Mouse (Mus musculus) C3H10T1/2 (cell line): Measurements from ENCODE around the gene Sult2b1. TPM values are rescaled to one million over a fixed set of nuclear protein-coding genes. Genes with fewer than 3 reads are reported as not detected.

Source experiments
- polyA plus RNA-seq, 2 experiments: library from polyadenylated mRNA; unstranded; fragments of >200 nt; fragmentation: generic; extraction: Trizol; gene quantifications; one replicate each; pipeline ENCODE4 v1.2.1; 2012; ENCODE audit warnings: missing spikeins in 2 of 2

Gene Sult2b1
- polyA plus RNA-seq, 2 experiments, result 0.11 to 0.41 TPM

Other genes starting within 250 kb of the Sult2b1 start
- gene Hsd17b14, start 229.8 kb downstream of the Sult2b1 start, polyA plus RNA-seq, result 1 to 10 TPM in 1 of 2 experiments, under 1 TPM in 1; 0.71 to 5.8 TPM
- 10 to 100 TPM; 37.7 to 68.6 TPM for gene Bcat2, start 214.5 kb downstream of the Sult2b1 start, polyA plus RNA-seq
- under 1 TPM in 1 of 2 experiments, not detected in 1; 0.27 TPM for gene Fgf21, start 169.2 kb downstream of the Sult2b1 start, polyA plus RNA-seq
- gene Fut1, start 167.4 kb downstream of the Sult2b1 start, polyA plus RNA-seq, result not detected
- gene Izumo1, start 162.9 kb downstream of the Sult2b1 start, polyA plus RNA-seq, result not detected
- gene Rasip1, start 157.2 kb downstream of the Sult2b1 start, polyA plus RNA-seq, result under 1 TPM; 0.05 to 0.07 TPM
- gene Mamstr, start 144.7 kb downstream of the Sult2b1 start, polyA plus RNA-seq, result 1 to 10 TPM in 1 of 2 experiments, under 1 TPM in 1; 0.05 to 1.3 TPM
- gene Fut2, start 118.3 kb downstream of the Sult2b1 start, polyA plus RNA-seq, result under 1 TPM in 1 of 2 experiments, not detected in 1; 0.06 TPM
- gene Ntn5, start 100.6 kb downstream of the Sult2b1 start, polyA plus RNA-seq, result 1 to 10 TPM in 1 of 2 experiments, under 1 TPM in 1; 0.04 to 3.3 TPM
- gene Sec1, start 90.3 kb downstream of the Sult2b1 start, polyA plus RNA-seq, result 1 to 10 TPM in 1 of 2 experiments, under 1 TPM in 1; 0.42 to 1.3 TPM
- gene Car11, start 84.8 kb downstream of the Sult2b1 start, polyA plus RNA-seq, result 10 to 100 TPM in 1 of 2 experiments, under 1 TPM in 1; 0.81 to 21.1 TPM
- 10 to 100 TPM; 13.0 to 47.5 TPM for gene Dbp, start 79.6 kb downstream of the Sult2b1 start, polyA plus RNA-seq
- gene Rpl18, start 69.2 kb downstream of the Sult2b1 start, polyA plus RNA-seq, result 1,000 to 10,000 TPM; 3,564 to 8,503 TPM
- gene Sphk2, start 66.7 kb downstream of the Sult2b1 start, polyA plus RNA-seq, result 10 to 100 TPM; 13.6 to 20.8 TPM
- under 1 TPM; 0.05 to 0.09 TPM for gene Fam83e, start 63.5 kb downstream of the Sult2b1 start, polyA plus RNA-seq
- gene Spaca4, start 58.9 kb downstream of the Sult2b1 start, polyA plus RNA-seq, result under 1 TPM in 1 of 2 experiments, not detected in 1; 0.12 TPM
- under 1 TPM; 0.12 to 0.25 TPM for gene Lmtk3, start 931 bp downstream of the Sult2b1 start, polyA plus RNA-seq
- 100 to 1,000 TPM; 107 to 115 TPM for gene Cyth2, start 29.9 kb upstream of the Sult2b1 start, polyA plus RNA-seq
- under 1 TPM; 0.09 to 0.12 TPM for gene Kcnj14, start 40.1 kb upstream of the Sult2b1 start, polyA plus RNA-seq
- gene Grwd1, start 46.3 kb upstream of the Sult2b1 start, polyA plus RNA-seq, result 10 to 100 TPM; 21.2 to 84.5 TPM
- 100 to 1,000 TPM; 128 to 197 TPM for gene Kdelr1, start 88.1 kb upstream of the Sult2b1 start, polyA plus RNA-seq
- gene Grin2d, start 93.7 kb upstream of the Sult2b1 start, polyA plus RNA-seq, result 1 to 10 TPM in 1 of 2 experiments, under 1 TPM in 1; 0.42 to 2.0 TPM
- 1 to 10 TPM in 1 of 2 experiments, under 1 TPM in 1; 0.63 to 2.8 TPM for gene Syngr4, start 112.0 kb upstream of the Sult2b1 start, polyA plus RNA-seq
- 10 to 100 TPM in 1 of 2 experiments, 1 to 10 TPM in 1; 6.6 to 20.6 TPM for gene Tmem143, start 112.3 kb upstream of the Sult2b1 start, polyA plus RNA-seq
- 1,000 to 10,000 TPM in 1 of 2 experiments, 100 to 1,000 TPM in 1; 899 to 1,094 TPM for gene Emp3, start 136.7 kb upstream of the Sult2b1 start, polyA plus RNA-seq
- under 1 TPM; 0.41 to 0.73 TPM for gene Ccdc114, start 139.4 kb upstream of the Sult2b1 start, polyA plus RNA-seq
- gene Abcc6, start 245.6 kb upstream of the Sult2b1 start, polyA plus RNA-seq, result under 1 TPM in 1 of 2 experiments, not detected in 1; 0.01 TPM
- gene Nomo1, start 249.0 kb upstream of the Sult2b1 start, polyA plus RNA-seq, result 10 to 100 TPM; 22.3 to 32.0 TPM